Mouse (Mus musculus): Measurements from ENCODE around the gene Wdr76. TPM values are rescaled to one million over a fixed set of nuclear protein-coding genes. Genes with fewer than 3 reads are reported as not detected.
A peak's percentile ranks its signal among the peaks of the same experiment; 100 is the strongest.
"Not testable (repeated sequence)": the region's sequence is repeated elsewhere in the genome, so short reads cannot be mapped to it uniquely, and the experiment has no call there.

Gene Wdr76
- polyA plus RNA-seq, 1 experiment from 2014 or later: 5.3 TPM

DNA sequence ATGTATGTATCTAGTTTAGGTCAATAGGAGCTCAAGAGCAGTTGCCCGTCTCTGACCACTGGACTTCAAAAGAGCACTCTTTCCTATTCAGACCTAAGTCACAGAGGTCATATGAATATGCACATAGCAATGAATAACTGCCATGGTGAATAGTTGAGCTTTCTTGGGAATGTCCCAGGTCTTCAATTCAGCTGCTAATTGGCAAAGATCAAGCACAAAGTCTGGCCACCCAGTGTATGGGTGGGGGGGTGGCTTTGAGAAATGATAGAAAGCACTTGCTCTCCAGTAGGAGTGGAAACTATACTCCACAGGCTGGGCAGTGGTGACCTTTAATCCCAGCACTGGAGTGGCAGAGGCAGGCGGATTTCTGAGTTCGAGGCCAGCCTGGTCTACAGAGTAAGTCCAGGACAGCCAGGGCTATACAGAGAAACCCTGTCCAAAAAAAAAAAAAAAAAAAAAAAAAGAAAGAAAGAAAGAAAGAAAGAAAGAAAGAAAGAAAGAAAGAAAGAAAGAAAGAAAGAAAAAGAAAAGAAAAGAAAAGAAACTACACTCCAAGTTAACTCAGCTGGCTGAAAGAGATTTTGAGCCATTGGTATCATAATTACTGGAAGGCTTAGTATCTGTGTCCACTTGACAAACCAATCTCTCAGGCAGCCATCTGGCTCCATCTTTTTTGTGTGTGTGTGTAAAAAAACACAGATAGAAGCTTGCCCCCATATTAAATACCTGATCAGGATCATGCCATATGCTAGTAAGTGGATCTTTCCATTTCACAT is 28.8 kb upstream of the Wdr76 start:
- ATAC-seq (replicated peaks; ENCODE audit: low FRiP score, low read depth) (no peak), DNase-seq (ENCODE audit: low spot score) (no peak)
- Histone ChIP-seq H3K4me2 (ENCODE audit: low read length) (no peak overlapping the region), H3K36me3 (ENCODE audit: insufficient read depth, low read length) (no peaks in the 10 kb centered on the region), H3K9ac (ENCODE audit: low read depth, low read length) (no peak overlapping the region), H3K27ac (no peak overlapping the region), H3K9me3 (replicated peaks; ENCODE audit: low read length) (no peaks in the 10 kb centered on the region), H3K4me3 (replicated peaks; ENCODE audit: low read depth, low read length) (no peak overlapping the region), H3K27me3 (ENCODE audit: insufficient read depth, low read length) (no peaks in the 10 kb centered on the region), H3K4me1 (replicated peaks; ENCODE audit: insufficient read depth, low read length) (no peaks in the 10 kb centered on the region)
- 82% methylated on average over 3 of the region's 3 CpGs for WGBS
- TF ChIP-seq CTCF (IDR thresholded peaks at IDR 0.05; ENCODE audit: low read depth): no peak

DNA sequence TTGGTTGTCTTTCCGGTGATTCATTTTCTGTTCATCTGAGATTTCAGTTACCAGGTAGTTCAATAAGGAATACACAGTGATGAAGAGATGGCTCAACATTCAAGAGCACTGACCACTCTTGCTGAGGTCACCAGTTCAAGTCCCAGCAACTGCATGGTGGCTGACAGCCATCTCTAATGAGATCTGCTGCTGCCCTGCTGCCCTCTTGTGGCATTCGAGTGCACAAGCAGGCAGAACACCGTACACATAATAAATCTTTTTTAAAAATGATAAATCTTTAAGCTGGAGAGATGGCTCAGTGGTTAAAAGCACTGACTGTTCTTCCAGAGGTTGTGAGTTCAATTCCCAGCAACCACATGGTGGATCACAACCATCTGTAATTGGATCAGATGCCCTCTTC is 26.0 kb upstream of the Wdr76 start:
- no peak overlapping the region for H3K9ac ChIP-seq (ENCODE audit: low read depth, low read length)
- no peak overlapping the region for H3K4me2 ChIP-seq (ENCODE audit: low read length)
- H3K36me3 ChIP-seq (ENCODE audit: insufficient read depth, low read length): no peaks in the 10 kb centered on the region
- H3K9me3 ChIP-seq (replicated peaks; ENCODE audit: low read length): no peaks in the 10 kb centered on the region
- H3K4me1 ChIP-seq (replicated peaks; ENCODE audit: insufficient read depth, low read length): no peaks in the 10 kb centered on the region
- TF ChIP-seq CTCF (IDR thresholded peaks at IDR 0.05; ENCODE audit: low read depth): peak; percentile 61
- ATAC-seq (replicated peaks; ENCODE audit: low FRiP score, low read depth) (no peak), DNase-seq (ENCODE audit: low spot score) (peak; percentile 31)
- 57% methylated on average over 3 of the region's 3 CpGs for WGBS
- no peak overlapping the region for H3K4me3 ChIP-seq (replicated peaks; ENCODE audit: low read depth, low read length)
- no peak overlapping the region for H3K27ac ChIP-seq
- H3K27me3 ChIP-seq (ENCODE audit: insufficient read depth, low read length): no peaks in the 10 kb centered on the region

DNA sequence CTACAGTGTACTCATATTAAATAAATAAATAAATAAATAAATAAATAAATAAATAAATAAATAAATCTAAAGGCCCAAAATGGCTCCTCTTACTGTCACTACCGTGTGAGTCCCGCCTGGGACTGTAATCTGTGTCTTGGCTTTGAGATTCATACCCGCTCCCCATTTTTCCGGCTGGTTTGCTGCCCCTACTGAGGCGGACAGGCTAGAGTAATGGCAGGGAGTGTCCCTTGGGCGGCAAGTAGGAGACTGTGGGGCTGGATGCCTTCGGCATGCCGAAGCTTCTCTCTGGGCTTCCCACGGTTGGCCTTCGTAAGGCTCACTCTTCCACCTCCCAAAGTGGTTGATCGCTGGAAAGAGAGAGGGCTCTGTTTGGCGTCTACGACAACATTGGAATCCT is 25.6 kb upstream of the Wdr76 start:
- not testable (repeated sequence) for H3K27ac ChIP-seq; H3K4me1 ChIP-seq (replicated peaks; ENCODE audit: insufficient read depth, low read length); H3K4me3 ChIP-seq (replicated peaks; ENCODE audit: low read depth, low read length); H3K36me3 ChIP-seq (ENCODE audit: insufficient read depth, low read length); DNase-seq (ENCODE audit: low spot score); H3K9me3 ChIP-seq (replicated peaks; ENCODE audit: low read length); H3K27me3 ChIP-seq (ENCODE audit: insufficient read depth, low read length); H3K9ac ChIP-seq (ENCODE audit: low read depth, low read length); H3K4me2 ChIP-seq (ENCODE audit: low read length); ATAC-seq (replicated peaks; ENCODE audit: low FRiP score, low read depth)
- 87% methylated on average over 13 of the region's 13 CpGs for WGBS

DNA sequence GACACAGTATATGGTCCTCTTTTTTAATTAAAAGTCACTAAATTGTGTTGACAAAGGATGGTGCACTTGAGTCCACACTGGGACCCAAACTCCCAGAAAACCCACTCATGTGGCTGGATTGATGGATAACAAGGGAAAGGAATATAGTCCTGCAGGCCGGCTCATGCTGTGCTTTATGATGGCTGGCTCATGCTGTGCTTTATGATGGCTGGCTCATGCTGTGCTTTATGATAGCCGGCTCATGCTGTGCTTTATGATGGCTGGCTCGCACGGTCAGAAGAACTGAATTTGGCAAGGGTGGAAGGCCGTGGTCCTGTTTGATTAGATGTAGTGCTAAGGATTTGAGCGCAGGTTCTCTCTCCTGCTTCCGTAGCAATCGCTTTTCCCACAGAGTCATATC is 22.9 kb upstream of the Wdr76 start:
- H3K27ac ChIP-seq: no peak overlapping the region
- H3K9ac ChIP-seq (ENCODE audit: low read depth, low read length): no peak overlapping the region
- H3K27me3 ChIP-seq (ENCODE audit: insufficient read depth, low read length): no peaks in the 10 kb centered on the region
- DNase-seq (ENCODE audit: low spot score) (no peak), ATAC-seq (replicated peaks; ENCODE audit: low FRiP score, low read depth) (no peak)
- H3K4me1 ChIP-seq (replicated peaks; ENCODE audit: insufficient read depth, low read length): no peaks in the 10 kb centered on the region
- H3K36me3 ChIP-seq (ENCODE audit: insufficient read depth, low read length): no peaks in the 10 kb centered on the region
- 40% methylated on average over 8 of the region's 8 CpGs for WGBS
- H3K4me2 ChIP-seq (ENCODE audit: low read length): no peak overlapping the region
- TF ChIP-seq CTCF (IDR thresholded peaks at IDR 0.05; ENCODE audit: low read depth): no peak
- no peaks in the 10 kb centered on the region for H3K9me3 ChIP-seq (replicated peaks; ENCODE audit: low read length)
- no peak overlapping the region for H3K4me3 ChIP-seq (replicated peaks; ENCODE audit: low read depth, low read length)

DNA sequence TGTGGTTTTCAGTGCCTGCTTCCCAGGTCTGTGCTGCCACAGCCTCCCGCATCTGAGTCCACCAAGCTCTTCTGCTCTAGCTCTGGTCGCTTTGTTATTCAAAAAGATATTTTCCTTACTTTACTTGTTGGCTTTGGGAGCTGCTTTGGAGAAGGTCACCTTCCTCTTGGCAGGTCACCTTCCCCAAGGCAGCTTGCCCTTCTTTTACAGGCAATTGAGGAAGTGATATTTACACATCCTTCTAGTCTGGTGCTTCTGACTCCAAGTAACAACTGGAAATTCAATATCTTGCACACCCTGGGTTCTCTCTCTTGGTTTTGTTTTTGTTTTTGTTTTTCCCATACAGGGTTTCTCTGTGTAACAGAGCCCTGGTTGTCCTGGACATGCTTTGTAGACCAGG is 22.1 kb upstream of the Wdr76 start:
- ATAC-seq (replicated peaks; ENCODE audit: low FRiP score, low read depth); DNase-seq (ENCODE audit: low spot score); H3K9ac ChIP-seq (ENCODE audit: low read depth, low read length); H3K4me2 ChIP-seq (ENCODE audit: low read length); H3K4me1 ChIP-seq (replicated peaks; ENCODE audit: insufficient read depth, low read length); H3K27me3 ChIP-seq (ENCODE audit: insufficient read depth, low read length); H3K9me3 ChIP-seq (replicated peaks; ENCODE audit: low read length); H3K27ac ChIP-seq; H3K36me3 ChIP-seq (ENCODE audit: insufficient read depth, low read length); H3K4me3 ChIP-seq (replicated peaks; ENCODE audit: low read depth, low read length): not testable (repeated sequence)
- WGBS: 78% methylated on average over 1 of the region's 2 CpGs

DNA sequence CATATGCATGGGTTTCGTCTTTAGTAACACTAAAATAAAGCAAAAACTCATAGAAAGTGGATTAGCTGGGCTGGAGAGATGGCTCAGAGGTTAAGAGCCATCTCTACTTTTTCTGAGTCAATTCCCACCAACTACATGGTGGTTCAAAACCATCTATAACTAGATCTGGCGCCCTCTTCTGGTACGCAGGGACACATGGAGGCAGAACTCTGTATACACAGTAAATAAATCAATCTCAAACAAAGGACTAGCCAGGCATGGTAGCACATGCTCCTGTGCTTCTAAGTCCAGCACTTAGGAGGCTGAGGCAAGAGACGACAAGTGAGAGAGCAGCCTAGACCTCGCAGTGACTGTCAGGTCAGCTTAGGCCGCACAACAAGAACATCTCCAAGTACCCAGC is 5.0 kb upstream of the Wdr76 start:
- H3K27me3 ChIP-seq (ENCODE audit: insufficient read depth, low read length); H3K9ac ChIP-seq (ENCODE audit: low read depth, low read length); H3K4me2 ChIP-seq (ENCODE audit: low read length); DNase-seq (ENCODE audit: low spot score); H3K36me3 ChIP-seq (ENCODE audit: insufficient read depth, low read length); H3K9me3 ChIP-seq (replicated peaks; ENCODE audit: low read length); H3K27ac ChIP-seq; H3K4me1 ChIP-seq (replicated peaks; ENCODE audit: insufficient read depth, low read length); H3K4me3 ChIP-seq (replicated peaks; ENCODE audit: low read depth, low read length); ATAC-seq (replicated peaks; ENCODE audit: low FRiP score, low read depth): not testable (repeated sequence)
- 92% methylated on average over 2 of the region's 6 CpGs for WGBS
